Mouse (Mus musculus) stomach, postnatal 0 days (tissue): ENCODE measurements around the gene Tbl3.

ENCODE experiments used
- CTCF ChIP-seq: IDR thresholded peaks from 2 replicates; pipeline ENCODE4 v1.5.1; 2016; ENCODE audit warnings: antibody characterized with exemption, low read depth, mild to moderate bottlenecking, moderate library complexity
- EP300 ChIP-seq: optimal IDR thresholded peaks from 2 replicates; pipeline ENCODE3; 2016; ENCODE audit warnings: antibody characterized with exemption

- TF ChIP-seq CTCF (no peak), EP300 (no peak)
Measured at GRCm38 (mm10) chr17:24732233-24732935, 24.9 kb upstream of the Tbl3 start.
